Mouse (Mus musculus) leukemia stem cell, adult 10-12 weeks (primary cell): ENCODE measurements around the gene Rplp2. TPM values are rescaled to one million over a fixed set of nuclear protein-coding genes. Genes with fewer than 3 reads are reported as not detected.

Source experiments
- polyA plus RNA-seq: library from polyadenylated mRNA; stranded (reverse); fragments of >175 nt; gene quantifications from 2 replicates; pipeline ENCODE4 v1.2.3, GENCODE M21; 2012; ENCODE audit warnings: low replicate concordance

Gene Rplp2
- 3,626 and 4,022 TPM in 2 replicates for polyA plus RNA-seq

GRCm38 (mm10) chr7:141447110-141447991 lies at the start of gene Rplp2:
Rplp2 (plus strand) TSS chr7:141447370.

GRCm38 (mm10) chr7:141413809-141414584 lies 33.2 kb upstream of the Rplp2 start, which contains the start of gene Gatd1:
Gatd1 (minus strand) TSS chr7:141414136.

GRCm38 (mm10) chr7:141429310-141429709 lies 17.9 kb upstream of the Rplp2 start, which contains the start of gene Cend1:
Cend1 (minus strand) TSS chr7:141429491.

GRCm38 (mm10) chr7:141437178-141438120 lies 9.7 kb upstream of the Rplp2 start, which contains the start of gene Slc25a22:
Slc25a22 (minus strand) TSS chr7:141437892.

GRCm38 (mm10) chr7:141443828-141444237 lies 3.3 kb upstream of the Rplp2 start, which contains the start of gene Pidd1:
Pidd1 (minus strand) TSS chr7:141444025.

GRCm38 (mm10) chr7:141454967-141455551 lies 7.9 kb downstream of the Rplp2 start, which contains the start of gene Pnpla2:
Pnpla2 (plus strand) TSS chr7:141455198.

GRCm38 (mm10) chr7:141460391-141461113 lies 13.4 kb downstream of the Rplp2 start, which contains the start of gene Cracr2b:
Cracr2b (plus strand) TSS chr7:141461094.

GRCm38 (mm10) chr7:141467230-141468030 lies 20.3 kb downstream of the Rplp2 start, which contains the start of gene Cd151:
Cd151 (plus strand) TSS chr7:141467392.

GRCm38 (mm10) chr7:141475011-141475804 lies 28.0 kb downstream of the Rplp2 start, which contains the start of the genes Polr2l and Tspan4:
Polr2l (minus strand) TSS chr7:141475132.
Tspan4 (plus strand) TSS chr7:141475240.

Other genes with a start within 250 kb of the Rplp2 start
- gene Lmntd2, start 233.3 kb upstream of the Rplp2 start, polyA plus RNA-seq, result 0.97 and 1.5 TPM in 2 replicates
- 8.4 and 16.5 TPM in 2 replicates for gene Rassf7, start 231.5 kb upstream of the Rplp2 start, polyA plus RNA-seq
- 105 and 162 TPM in 2 replicates for gene Phrf1, start 218.6 kb upstream of the Rplp2 start, polyA plus RNA-seq
- gene Irf7, start 180.9 kb upstream of the Rplp2 start, polyA plus RNA-seq, result 194 and 421 TPM in 2 replicates
- 0.24 TPM in 1 of 2 replicates, not detected in the other for gene Cdhr5, start 170.6 kb upstream of the Rplp2 start, polyA plus RNA-seq
- not detected in 2 replicates for gene Sct, start 168.2 kb upstream of the Rplp2 start, polyA plus RNA-seq
- gene Drd4, start 155.4 kb upstream of the Rplp2 start, polyA plus RNA-seq, result 0.06 TPM in 1 of 2 replicates, not detected in the other
- gene Deaf1, start 119.7 kb upstream of the Rplp2 start, polyA plus RNA-seq, result 29.1 and 106 TPM in 2 replicates
- gene Tmem80, start 119.6 kb upstream of the Rplp2 start, polyA plus RNA-seq, result 17.9 and 21.6 TPM in 2 replicates
- 0.36 TPM in 1 of 2 replicates, not detected in the other for gene Eps8l2, start 108.5 kb upstream of the Rplp2 start, polyA plus RNA-seq
- 29.0 and 438 TPM in 2 replicates for gene Taldo1, start 55.2 kb upstream of the Rplp2 start, polyA plus RNA-seq
- 2.8 and 7.8 TPM in 2 replicates for gene Gatd1, start 33.2 kb upstream of the Rplp2 start, polyA plus RNA-seq
- not detected in 2 replicates for gene Cend1, start 17.9 kb upstream of the Rplp2 start, polyA plus RNA-seq
- gene Slc25a22, start 9.5 kb upstream of the Rplp2 start, polyA plus RNA-seq, result 134 and 136 TPM in 2 replicates
- 42.8 and 151 TPM in 2 replicates for gene Pidd1, start 3.3 kb upstream of the Rplp2 start, polyA plus RNA-seq
- gene Pnpla2, start 7.8 kb downstream of the Rplp2 start, polyA plus RNA-seq, result 71.6 and 106 TPM in 2 replicates
- gene Cracr2b, start 13.7 kb downstream of the Rplp2 start, polyA plus RNA-seq, result 3.5 and 4.4 TPM in 2 replicates
- 5.2 and 25.9 TPM in 2 replicates for gene Cd151, start 20.0 kb downstream of the Rplp2 start, polyA plus RNA-seq
- 27.0 and 49.9 TPM in 2 replicates for gene Polr2l, start 27.8 kb downstream of the Rplp2 start, polyA plus RNA-seq
- 12.0 and 26.3 TPM in 2 replicates for gene Tspan4, start 27.9 kb downstream of the Rplp2 start, polyA plus RNA-seq
- 27.1 and 31.5 TPM in 2 replicates for gene Chid1, start 92.5 kb downstream of the Rplp2 start, polyA plus RNA-seq
- 36.3 and 76.7 TPM in 2 replicates for gene Ap2a2, start 114.8 kb downstream of the Rplp2 start, polyA plus RNA-seq
- 0.29 and 2.5 TPM in 2 replicates for gene Muc6, start 207.9 kb downstream of the Rplp2 start, polyA plus RNA-seq
- gene Muc2, start 243.0 kb downstream of the Rplp2 start, polyA plus RNA-seq, result 0.18 and 0.72 TPM in 2 replicates